ENCODE assay signal across 7 mouse cellular contexts in the genomic region with DNA sequence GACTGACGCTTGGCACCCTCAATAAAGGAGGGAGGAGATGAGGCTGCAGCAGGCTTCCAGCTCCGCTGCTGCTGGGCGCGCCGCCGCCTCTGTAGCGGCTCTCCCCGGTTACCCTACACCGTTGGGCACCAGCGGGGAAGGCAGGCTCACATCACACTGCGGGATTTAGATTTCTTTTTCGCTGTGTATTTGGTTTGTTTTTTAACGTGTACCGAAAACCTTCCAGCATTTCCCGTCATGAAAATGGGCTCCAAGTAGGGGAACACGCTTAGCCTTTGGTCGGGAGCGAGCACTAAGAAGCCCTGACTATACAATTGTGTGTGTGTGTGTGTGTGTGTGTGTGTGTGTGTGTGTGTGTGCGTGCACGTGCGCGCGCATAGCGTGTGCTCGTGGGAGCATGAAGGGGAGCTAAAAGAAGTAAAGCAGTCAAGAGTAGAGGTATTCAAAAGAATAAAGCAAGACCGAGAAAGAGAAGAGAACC. TPM values are rescaled to one million over a fixed set of nuclear protein-coding genes. Genes with fewer than 3 reads are reported as not detected.
DNase-seq lines count a peak whose midpoint lies in the region; ATAC-seq and TF ChIP-seq lines count a peak whose summit lies in the region.

No protein-coding gene starts in this region.

- peak overlapping the region; percentile 70 for H3K4me2 ChIP-seq in forebrain, postnatal 0 days (ENCODE audit: low read depth)
- H3K4me2 ChIP-seq in liver, embryonic 16.5 days (ENCODE audit: low read depth, low read length), result peak overlapping the region; percentile 41; the same call in 1 of the 2 replicates
- peak overlapping the region; percentile 53 for H3K4me2 ChIP-seq in stomach, embryonic 16.5 days (ENCODE audit: low read depth, low read length)

- no peak for TF ChIP-seq CTCF in forebrain, postnatal 0 days (IDR thresholded peaks at IDR 0.05; ENCODE audit: low read depth)

- no peaks in the 10 kb centered on the region for H3K9me3 ChIP-seq in forebrain, postnatal 0 days (ENCODE audit: low read length)
- H3K9me3 ChIP-seq in liver, embryonic 16.5 days (replicated peaks; ENCODE audit: control insufficient read depth, low read length), result no peaks in the 10 kb centered on the region
- no peaks in the 10 kb centered on the region for H3K9me3 ChIP-seq in stomach, embryonic 16.5 days (replicated peaks; ENCODE audit: control insufficient read depth, low read length)

- under 1% methylated on average over 26 of the region's 26 CpGs for WGBS in forebrain, postnatal 0 days
- WGBS in liver, embryonic 16.5 days (ENCODE audit: insufficient replicate concordance), result 2% methylated on average over 26 of the region's 26 CpGs
- WGBS in stomach, embryonic 16.5 days, result 2% methylated on average over 26 of the region's 26 CpGs

- H3K27ac ChIP-seq in forebrain, postnatal 0 days (ENCODE audit: low read depth, low read length), result peak overlapping the region; percentile 80
- no peak overlapping the region for H3K27ac ChIP-seq in liver, embryonic 16.5 days (ENCODE audit: low read length)
- H3K27ac ChIP-seq in stomach, embryonic 16.5 days (ENCODE audit: low read length), result no peak overlapping the region

- peak overlapping the region; percentile 49 for H3K4me3 ChIP-seq in forebrain, postnatal 0 days (ENCODE audit: low read depth, low read length)
- H3K4me3 ChIP-seq in liver, embryonic 16.5 days (ENCODE audit: low read depth, low read length), result peak overlapping the region; percentile 23
- peak overlapping the region; percentile 45 for H3K4me3 ChIP-seq in stomach, embryonic 16.5 days (replicated peaks; ENCODE audit: low read length)

- ATAC-seq in forebrain, postnatal 0 days, result peak; percentile 73
- no peak for ATAC-seq in liver, embryonic 16.5 days (ENCODE audit: low read depth)
- ATAC-seq in stomach, embryonic 16.5 days (ENCODE audit: insufficient read depth, low FRiP score), result peak; percentile 56; the same call in 1 of the 2 replicates

- peaks cover 20% of the 10 kb centered on the region for H3K36me3 ChIP-seq in forebrain, postnatal 0 days (ENCODE audit: insufficient read depth)
- no peaks in the 10 kb centered on the region for H3K36me3 ChIP-seq in liver, embryonic 16.5 days (ENCODE audit: control insufficient read depth, insufficient read depth)
- H3K36me3 ChIP-seq in stomach, embryonic 16.5 days (ENCODE audit: control insufficient read depth, insufficient read depth, low read length), result no peaks in the 10 kb centered on the region

- peak; percentile 48 to 55 for DNase-seq in left cerebral cortex, adult 18-20 months (ENCODE audit: low spot score in 2 of 2)
- DNase-seq in left cerebral cortex, adult 11 months (ENCODE audit: low spot score), result no peak
- peak; percentile 44 to 56 for DNase-seq in cerebellum, postnatal 14 days
- DNase-seq in forebrain, postnatal 0 days, result peak; percentile 81
- DNase-seq in thymus, postnatal 36 days, result no peak

- H3K4me1 ChIP-seq in forebrain, postnatal 0 days (ENCODE audit: insufficient read depth), result peaks cover 4% of the 10 kb centered on the region; the same call in 1 of the 2 replicates
- H3K4me1 ChIP-seq in liver, embryonic 16.5 days (ENCODE audit: control insufficient read depth, low read depth, low read length), result no peaks in the 10 kb centered on the region
- no peaks in the 10 kb centered on the region for H3K4me1 ChIP-seq in stomach, embryonic 16.5 days (ENCODE audit: control insufficient read depth, insufficient read depth, low read length)

- H3K9ac ChIP-seq in forebrain, postnatal 0 days, result peak overlapping the region; percentile 76
- no peak overlapping the region for H3K9ac ChIP-seq in liver, embryonic 16.5 days (ENCODE audit: low read depth, low read length)
- H3K9ac ChIP-seq in stomach, embryonic 16.5 days (ENCODE audit: low read length), result peak overlapping the region; percentile 27

- no peaks in the 10 kb centered on the region for H3K27me3 ChIP-seq in forebrain, postnatal 0 days (ENCODE audit: insufficient read depth, low read length)
- peaks cover 22% of the 10 kb centered on the region for H3K27me3 ChIP-seq in liver, embryonic 16.5 days (ENCODE audit: control insufficient read depth, insufficient read depth, low read depth, low read length)
- H3K27me3 ChIP-seq in stomach, embryonic 16.5 days (ENCODE audit: control insufficient read depth, insufficient read depth, low read length), result peaks cover 24% of the 10 kb centered on the region; the same call in 1 of the 2 replicates

RNA-seq across cellular contexts. Expression of a gene that starts 4.1 kb away (rescaled TPM):
- total RNA-seq in left cerebral cortex, adult 18-20 months (2021), result 10 to 100 TPM; 56.8 to 64.3 TPM
- 21.1 and 30.4 TPM in 2 replicates for total RNA-seq in forebrain, postnatal 0 days (2014; rRNA removed)
- polyA plus RNA-seq in forebrain, postnatal 0 days (2015; fragmentation: Nextera tagmentation; extraction: Ambion mirVana), result 8.4 and 20.1 TPM in 2 replicates
- not detected in 2 replicates for polyA plus RNA-seq in liver, embryonic 16.5 days (2015; fragmentation: Nextera tagmentation; extraction: Ambion mirVana)
- 2.5 and 3.3 TPM in 2 replicates for polyA plus RNA-seq in stomach, embryonic 16.5 days (2015; fragmentation: Nextera tagmentation; extraction: Ambion mirVana)

Comparison
In these comparisons a context has a peak if more than half of its experiments do, and no peak if none do; other contexts are left out.
1. DNase-seq: peak in left cerebral cortex, adult 18-20 months (2 of 2), cerebellum, postnatal 14 days (2 of 2) and forebrain, postnatal 0 days (single experiment); none in left cerebral cortex, adult 11 months (single experiment) and thymus, postnatal 36 days (0 of 2).
2. Peak in every context shown above with its lines, with median percentiles within 50 percentile points of each other: H3K4me2 ChIP-seq and H3K4me3 ChIP-seq.